Mouse (Mus musculus) liver, embryonic 14.5 days (tissue): ENCODE measurements around the gene Ptchd1.

Experiments used
- CTCF ChIP-seq: IDR thresholded peaks from 2 replicates; pipeline ENCODE4 v1.5.1; 2016; ENCODE audit warnings: antibody characterized with exemption, low read depth, control low read depth
- EP300 ChIP-seq: IDR thresholded peaks from 2 replicates; pipeline ENCODE4 v1.6.1; 2016; ENCODE audit warnings: antibody characterized with exemption, low read depth

DNA sequence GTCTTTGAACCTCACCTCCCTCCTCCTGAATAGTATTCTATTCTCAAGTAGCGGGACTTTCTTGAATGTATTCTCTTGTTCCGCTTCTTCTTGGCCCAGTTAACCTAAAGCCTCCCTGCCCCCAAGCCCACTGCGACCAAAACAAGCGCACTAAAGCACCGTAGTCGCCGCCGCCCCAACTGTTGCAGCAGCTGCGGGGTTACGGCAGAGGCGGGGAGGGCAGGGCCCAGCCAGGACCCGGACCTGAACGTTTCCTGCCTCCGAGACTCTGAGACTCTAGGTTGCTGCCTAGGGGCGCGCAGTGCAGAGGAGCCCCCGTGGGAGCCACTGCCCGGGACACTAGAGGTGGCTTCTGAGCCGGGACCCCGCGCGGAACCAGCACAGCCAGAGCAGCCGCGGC lies 1.1 kb downstream of the Ptchd1 start:
- TF ChIP-seq CTCF (no peak), EP300 (no peak)
